Mouse (Mus musculus): ENCODE data around the gene Foxn3.
A peak's percentile ranks its signal among the peaks of the same experiment; 100 is the strongest.

The Foxn3 gene

DNA sequence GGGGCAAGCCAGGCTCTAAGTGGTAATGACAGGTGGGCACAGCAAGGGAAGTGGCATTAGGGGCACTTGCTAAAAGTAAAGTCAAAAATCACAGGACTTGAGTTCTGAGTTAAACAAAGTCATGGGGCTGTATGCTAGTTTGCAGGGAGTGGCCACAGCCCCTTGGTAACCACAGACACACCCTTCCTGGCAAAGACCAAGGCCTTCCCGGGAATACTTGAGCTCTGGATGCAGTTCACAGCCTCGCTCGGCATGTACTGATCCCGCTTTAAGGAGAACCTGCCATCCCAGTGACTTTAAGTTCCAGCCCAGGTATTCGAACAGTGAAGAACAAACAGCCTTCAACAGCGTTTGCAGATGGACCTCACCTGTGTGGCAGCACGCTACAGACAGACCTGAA, 211.2 kb downstream of the Foxn3 start:
- no peak for DNase-seq (ENCODE audit: low spot score)

- DNase-seq (ENCODE audit: low spot score) = no peak
These were observed 211.7 kb downstream of the Foxn3 start for GRCm38 (mm10) chr12:99351731-99352130.

GRCm38 (mm10) chr12:99349650-99349997, 213.8 kb downstream of the Foxn3 start:
- no peak for DNase-seq (ENCODE audit: low spot score)

GRCm38 (mm10) chr12:99348940-99349649, 214.3 kb downstream of the Foxn3 start:
- DNase-seq (ENCODE audit: low spot score) = no peak

DNA sequence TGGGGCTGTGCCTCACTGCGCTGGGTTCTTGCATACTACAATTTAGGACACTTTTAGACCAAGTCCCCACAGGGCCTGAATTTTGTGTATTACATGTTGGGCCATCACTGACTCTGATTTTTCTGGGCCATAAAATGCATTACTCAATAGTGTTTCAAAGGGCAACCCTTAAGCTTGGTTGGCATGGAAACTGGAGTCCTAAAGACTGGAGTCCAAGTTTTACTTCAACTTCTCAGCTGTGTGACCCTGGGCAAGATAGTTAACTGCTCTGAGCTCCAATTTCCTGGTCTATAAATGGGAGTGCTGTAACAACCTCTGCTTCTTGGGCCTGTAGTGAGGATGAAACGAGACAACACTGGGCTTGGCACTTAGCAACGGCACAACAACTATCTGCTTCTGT, 215.9 kb downstream of the Foxn3 start:
- DNase-seq (ENCODE audit: low spot score) = no peak

DNA sequence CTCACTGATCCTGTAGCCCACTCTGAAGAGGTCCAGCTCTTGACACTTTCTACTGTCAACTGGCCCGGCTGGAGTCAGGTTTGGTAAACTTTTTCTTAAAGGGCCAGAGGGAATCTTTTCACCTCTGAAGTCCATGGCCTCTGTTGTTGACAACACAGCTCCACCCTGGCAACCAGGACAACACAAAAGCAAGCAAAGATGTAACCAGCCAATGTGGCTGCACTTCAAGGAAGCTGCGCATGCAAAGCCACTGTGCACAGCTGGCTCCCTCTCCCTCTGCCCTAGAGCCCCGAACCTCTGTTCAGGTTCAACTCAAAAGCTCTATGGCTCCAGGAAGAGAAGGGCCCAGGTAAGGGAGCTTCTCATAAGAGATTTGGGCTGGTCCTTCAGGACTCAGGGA, 216.4 kb downstream of the Foxn3 start:
- no peak for DNase-seq (ENCODE audit: low spot score)

DNA sequence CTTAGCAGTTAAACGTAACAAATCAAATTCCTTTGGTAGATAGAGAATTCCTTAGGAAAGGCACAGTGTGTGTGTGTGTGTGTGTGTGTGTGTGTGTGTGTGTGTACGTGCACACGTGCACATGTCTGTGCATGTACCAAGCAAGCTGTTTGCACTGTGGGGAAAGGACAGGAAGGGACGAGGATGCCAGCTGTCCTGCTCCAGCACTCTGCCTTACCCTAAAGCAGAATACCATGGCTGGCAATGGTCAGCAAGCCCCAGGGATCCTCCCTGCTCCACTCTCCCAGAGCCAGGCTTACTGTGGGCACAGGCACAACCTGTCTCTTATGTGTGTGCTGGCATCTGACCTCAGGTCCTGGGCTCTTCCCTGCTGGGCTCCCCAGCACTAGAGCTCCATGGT, 218.1 kb downstream of the Foxn3 start:
- DNase-seq (ENCODE audit: low spot score) = no peak

- DNase-seq (ENCODE audit: low spot score) = no peak
These were observed 220.0 kb downstream of the Foxn3 start for GRCm38 (mm10) chr12:99343378-99343777.

- no peak for DNase-seq (ENCODE audit: low spot score)
These were observed 221.2 kb downstream of the Foxn3 start for GRCm38 (mm10) chr12:99342160-99342559.

GRCm38 (mm10) chr12:99341751-99342150, 221.6 kb downstream of the Foxn3 start:
- DNase-seq (ENCODE audit: low spot score) = no peak

GRCm38 (mm10) chr12:99340418-99341182, 222.8 kb downstream of the Foxn3 start:
- DNase-seq (ENCODE audit: low spot score) = no peak

DNA sequence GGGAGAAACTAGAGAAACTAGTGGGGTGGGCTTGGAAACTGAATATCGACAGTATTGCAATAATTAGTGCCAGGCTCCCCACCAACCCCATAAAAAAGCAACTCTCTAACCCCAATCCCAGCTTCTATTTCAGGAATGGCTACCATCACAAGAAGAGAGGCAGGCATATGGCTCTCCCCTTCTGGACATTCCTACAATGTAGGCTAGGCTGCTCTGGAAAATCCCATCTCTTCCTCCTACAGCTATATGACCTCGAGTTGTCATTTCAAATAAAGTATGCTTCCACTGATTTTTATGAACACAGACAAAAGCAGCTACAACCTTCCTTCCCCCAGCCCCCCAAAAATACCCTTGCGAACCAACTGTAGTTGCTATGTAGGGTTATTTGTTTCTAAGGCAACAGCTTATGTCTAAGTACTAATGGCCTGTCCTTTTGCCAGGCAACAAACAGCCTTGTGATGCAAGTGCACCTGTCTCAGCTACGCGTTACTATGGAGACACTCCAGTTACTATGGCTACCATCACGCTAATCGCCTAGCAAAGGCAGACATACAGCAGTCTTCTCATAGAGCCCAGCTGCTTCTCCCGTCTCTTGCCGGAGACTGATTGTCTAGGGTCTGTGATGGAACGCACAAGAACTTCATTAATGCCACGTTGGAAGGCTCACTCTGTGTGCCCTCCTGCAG, 223.6 kb downstream of the Foxn3 start:
- DNase-seq (ENCODE audit: low spot score) = no peak

DNA sequence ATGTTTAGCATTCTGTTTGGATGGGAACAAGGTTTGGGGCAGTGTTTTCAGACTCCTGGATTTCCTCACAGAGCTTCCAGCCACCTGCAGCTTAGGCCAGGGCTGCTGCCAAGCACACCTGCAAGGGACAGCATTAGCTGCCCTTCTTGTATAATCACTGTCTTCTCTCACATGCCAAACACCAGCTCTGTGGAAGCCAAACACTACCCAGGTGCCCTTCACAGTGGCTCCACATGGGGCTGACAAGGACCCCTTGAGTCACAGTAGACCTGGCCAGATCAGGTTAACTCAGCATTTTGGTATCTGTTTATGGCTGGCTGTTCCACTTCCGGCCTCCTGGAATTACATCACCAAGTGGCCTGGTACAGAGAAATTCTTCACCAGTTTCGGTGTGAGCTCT, 224.6 kb downstream of the Foxn3 start:
- no peak for DNase-seq (ENCODE audit: low spot score)

- no peak for DNase-seq (ENCODE audit: low spot score)
These were observed 226.3 kb downstream of the Foxn3 start for GRCm38 (mm10) chr12:99337171-99337435.

GRCm38 (mm10) chr12:99336349-99337170, 226.8 kb downstream of the Foxn3 start:
- DNase-seq (ENCODE audit: low spot score) = peak; percentile 35

- no peak for DNase-seq (ENCODE audit: low spot score)
These were observed 227.8 kb downstream of the Foxn3 start for GRCm38 (mm10) chr12:99335628-99336027.

GRCm38 (mm10) chr12:99334026-99334425, 229.4 kb downstream of the Foxn3 start:
- no peak for DNase-seq (ENCODE audit: low spot score)

GRCm38 (mm10) chr12:99333304-99333968, 229.9 kb downstream of the Foxn3 start:
- DNase-seq (ENCODE audit: low spot score) = no peak

DNA sequence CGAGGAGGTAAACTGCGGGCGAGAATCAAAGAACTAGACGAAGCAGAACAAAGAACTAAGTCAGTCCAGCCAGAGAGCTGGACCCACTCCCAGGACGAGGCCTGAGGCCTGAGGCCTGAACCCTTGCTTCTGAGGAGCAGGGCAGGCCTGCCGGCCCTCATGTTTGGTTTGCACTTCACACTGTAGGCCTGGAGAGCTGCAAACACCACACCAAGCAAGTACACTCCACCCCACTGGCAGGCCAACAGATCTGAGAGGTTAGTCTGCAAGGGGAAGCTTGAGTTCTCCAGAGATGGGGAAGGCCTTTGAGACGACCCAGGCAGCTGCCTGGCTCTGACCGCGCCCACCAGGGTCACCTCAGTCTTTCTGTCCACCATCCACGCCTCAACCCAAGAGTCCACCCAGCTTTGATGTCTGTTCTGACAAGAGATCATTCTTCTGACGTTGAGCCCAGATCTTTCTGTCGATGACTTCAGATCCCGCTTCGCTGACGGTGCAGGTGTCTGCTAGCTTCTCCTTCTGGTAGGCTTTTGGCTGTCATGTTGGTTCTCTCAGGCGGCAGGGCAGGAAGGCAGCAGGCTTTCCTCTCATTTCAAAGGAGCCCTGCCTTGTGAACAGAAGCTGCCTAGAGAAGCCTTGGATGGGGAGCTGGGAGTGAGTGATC, 231.1 kb downstream of the Foxn3 start:
- DNase-seq (ENCODE audit: low spot score) = no peak

GRCm38 (mm10) chr12:99331341-99331947, 231.9 kb downstream of the Foxn3 start:
- no peak for DNase-seq (ENCODE audit: low spot score)

- no peak for DNase-seq (ENCODE audit: low spot score)
These were observed 232.5 kb downstream of the Foxn3 start for GRCm38 (mm10) chr12:99330822-99331285.
